Mouse (Mus musculus): Measurements from ENCODE around the gene Ppp6r2.

The Ppp6r2 gene

GRCm38 (mm10) chr15:89182328-89182741 lies 29.0 kb upstream of the Ppp6r2 start:
- DNase-seq (ENCODE audit: low read depth) = no peak

- DNase-seq (ENCODE audit: low read depth) = no peak
These were observed 28.5 kb upstream of the Ppp6r2 start for GRCm38 (mm10) chr15:89182842-89183241.

GRCm38 (mm10) chr15:89184141-89184936 lies 27.0 kb upstream of the Ppp6r2 start:
- DNase-seq (ENCODE audit: low read depth) = no peak

GRCm38 (mm10) chr15:89184937-89185227 lies 26.5 kb upstream of the Ppp6r2 start:
- DNase-seq (ENCODE audit: low read depth) = no peak

GRCm38 (mm10) chr15:89195261-89195681 lies 16.1 kb upstream of the Ppp6r2 start:
- no peak for DNase-seq (ENCODE audit: low read depth)

- peak; percentile 90 for DNase-seq (ENCODE audit: low read depth)
These were observed 15.6 kb upstream of the Ppp6r2 start for GRCm38 (mm10) chr15:89195690-89196312.

- DNase-seq (ENCODE audit: low read depth) = peak; percentile 98
These were observed 15.0 kb upstream of the Ppp6r2 start, which contains the start of gene Dennd6b for GRCm38 (mm10) chr15:89196313-89196706. TSS of gene Dennd6b (minus strand) at chr15:89196496.

GRCm38 (mm10) chr15:89197056-89197455 lies 14.3 kb upstream of the Ppp6r2 start:
- no peak for DNase-seq (ENCODE audit: low read depth)

GRCm38 (mm10) chr15:89207457-89207856 lies 3.9 kb upstream of the Ppp6r2 start:
- DNase-seq (ENCODE audit: low read depth) = no peak

GRCm38 (mm10) chr15:89209886-89210761 lies 1.2 kb upstream of the Ppp6r2 start:
- peak; percentile 94 for DNase-seq (ENCODE audit: low read depth)

GRCm38 (mm10) chr15:89211716-89212461 lies 536 bp downstream of the Ppp6r2 start:
- DNase-seq (ENCODE audit: low read depth) = no peak

GRCm38 (mm10) chr15:89212495-89212894 lies 1.1 kb downstream of the Ppp6r2 start:
- DNase-seq (ENCODE audit: low read depth) = peak; percentile 26

GRCm38 (mm10) chr15:89213517-89213916 lies 2.2 kb downstream of the Ppp6r2 start:
- DNase-seq (ENCODE audit: low read depth) = no peak

GRCm38 (mm10) chr15:89214953-89215352 lies 3.6 kb downstream of the Ppp6r2 start:
- no peak for DNase-seq (ENCODE audit: low read depth)

GRCm38 (mm10) chr15:89215611-89216233 lies 4.4 kb downstream of the Ppp6r2 start:
- DNase-seq (ENCODE audit: low read depth) = no peak

- DNase-seq (ENCODE audit: low read depth) = no peak
These were observed 22.2 kb downstream of the Ppp6r2 start for GRCm38 (mm10) chr15:89233586-89233985.

- no peak for DNase-seq (ENCODE audit: low read depth)
These were observed 22.7 kb downstream of the Ppp6r2 start for GRCm38 (mm10) chr15:89234052-89234451.

- DNase-seq (ENCODE audit: low read depth) = no peak
These were observed 28.5 kb downstream of the Ppp6r2 start for GRCm38 (mm10) chr15:89239751-89240392.

GRCm38 (mm10) chr15:89241025-89241424 lies 29.7 kb downstream of the Ppp6r2 start:
- DNase-seq (ENCODE audit: low read depth) = peak; percentile 55

- no peak for DNase-seq (ENCODE audit: low read depth)
These were observed 37.7 kb downstream of the Ppp6r2 start for GRCm38 (mm10) chr15:89249063-89249462.

GRCm38 (mm10) chr15:89255330-89255729 lies 44.0 kb downstream of the Ppp6r2 start:
- DNase-seq (ENCODE audit: low read depth) = no peak

Data from naive thymus-derived CD4-positive, alpha-beta T cell, adult 2 months (primary cell).